Mouse (Mus musculus): ENCODE data around the gene Hsp90b1. TPM values are rescaled to one million over a fixed set of nuclear protein-coding genes. Genes with fewer than 3 reads are reported as not detected.
A peak's percentile ranks its signal among the peaks of the same experiment; 100 is the strongest.

Gene Hsp90b1
- total RNA-seq (2021): 100 to 1,000 TPM; 328 to 352 TPM
- long read RNA-seq, experiment 1, transcript Hsp90b1-201 (18 exons, 2,825 nt): major isoform, 358 of 402 reads
- long read RNA-seq, experiment 1, partial matches to known transcripts: 23 of 402 reads
- long read RNA-seq, experiment 1, other reads (novel, unspliced or antisense): 21 of 402 reads
- long read RNA-seq, experiment 2, transcript Hsp90b1-201 (18 exons, 2,825 nt): major isoform, 176 of 222 reads
- long read RNA-seq, experiment 2, partial matches to known transcripts: 28 of 222 reads
- long read RNA-seq, experiment 2, other reads (novel, unspliced or antisense): 18 of 222 reads

DNA sequence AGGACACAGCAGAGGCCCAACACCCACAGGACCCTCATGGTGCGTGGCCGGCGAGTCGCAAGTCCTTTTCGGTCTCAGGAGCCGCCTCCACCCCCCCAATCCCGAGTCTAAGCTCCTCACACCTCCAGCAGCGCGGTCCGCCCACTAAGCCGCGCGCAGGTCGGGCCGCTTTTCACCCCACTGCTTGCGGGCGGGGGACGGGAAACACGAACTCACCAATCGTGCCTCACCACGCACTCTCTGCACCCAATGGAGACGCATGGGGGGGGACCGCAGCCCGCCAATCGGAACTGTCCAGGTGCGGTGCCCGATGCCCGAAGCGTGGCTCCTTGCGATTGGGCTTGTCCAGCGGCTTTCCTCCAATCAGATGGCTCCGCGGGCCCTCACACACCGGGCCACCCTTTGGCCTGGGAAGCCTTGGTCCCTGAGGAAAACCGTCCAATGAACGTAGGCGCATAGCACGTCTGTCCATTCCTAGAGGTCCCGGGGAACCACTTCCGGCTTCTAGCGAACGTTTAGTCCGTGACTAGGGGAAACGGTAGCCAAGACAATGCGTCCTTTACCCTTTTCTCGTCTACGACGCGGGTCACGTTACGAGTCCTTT, at the start of gene Hsp90b1, which contains the start of gene Ttc41:
Gene Hsp90b1 (minus strand): TSS at position 192 of the 604 bp plus-strand sequence.
Gene Ttc41 (plus strand): TSS at position 494 of the 604 bp plus-strand sequence.
- no peak for TF ChIP-seq CTCF (IDR thresholded peaks at IDR 0.05)
- H3K4me3 ChIP-seq: peak within 1 kb of the TSS; percentile 80
- DNase-seq (ENCODE audit: extremely low spot score in 1 of 2, low spot score in 2 of 2): peak; percentile 98 to 100
- peak within 1 kb of the TSS; percentile 100 for H3K27ac ChIP-seq
- intact Hi-C loops (cut with DNase I): loop anchor here (1.0 to 10.0 kb wide), 3 partner anchors 73 to 831 kb away; no protein-coding TSS in a partner anchor

DNA sequence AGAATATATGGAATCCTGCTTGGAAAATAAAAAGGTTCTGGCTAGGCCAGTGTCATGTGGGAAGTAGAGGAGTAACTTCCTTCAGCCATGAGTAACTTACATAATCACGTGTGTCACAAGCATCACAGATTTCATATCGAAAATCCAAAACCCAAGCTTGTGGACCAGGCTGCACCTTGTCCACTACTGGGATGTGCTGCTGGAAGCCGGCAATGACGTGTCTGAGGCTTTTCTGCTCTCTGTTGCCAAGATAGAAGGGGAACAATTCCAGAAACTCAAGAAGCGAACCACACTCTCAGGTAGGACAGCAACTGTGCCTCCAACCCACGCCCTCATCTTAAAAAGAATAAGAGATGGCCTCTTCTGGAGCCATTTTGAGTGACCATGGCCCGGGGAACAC, 39.0 kb upstream of the Hsp90b1 start:
- Histone ChIP-seq H3K27ac (no peak overlapping the region), H3K4me3 (no peak overlapping the region)
- no peak for DNase-seq (ENCODE audit: extremely low spot score in 1 of 2, low spot score in 2 of 2)
- TF ChIP-seq CTCF (IDR thresholded peaks at IDR 0.05): no peak
- intact Hi-C loops (cut with DNase I): no loop called here

DNA sequence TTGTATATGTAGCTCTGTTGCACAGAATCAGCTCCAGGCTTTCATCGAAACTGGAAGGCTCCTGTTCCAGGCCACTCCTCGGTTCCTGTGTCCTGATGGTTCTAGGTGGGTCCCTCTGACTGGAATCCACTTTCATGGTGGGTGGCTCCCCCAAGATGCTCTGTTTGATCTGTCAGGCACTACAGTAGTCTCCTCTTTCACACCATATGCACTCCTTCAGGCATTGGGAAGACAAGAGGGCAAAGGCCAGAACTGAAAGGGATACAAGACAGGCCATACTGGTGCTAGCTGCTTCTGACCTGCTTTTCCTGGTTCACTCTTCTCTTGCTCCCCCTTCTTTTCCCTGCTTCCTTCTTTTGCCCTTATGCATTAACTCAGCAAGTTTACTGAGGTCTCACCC, 37.6 kb upstream of the Hsp90b1 start:
- no peak for DNase-seq (ENCODE audit: extremely low spot score in 1 of 2, low spot score in 2 of 2)
- intact Hi-C loops (cut with DNase I): no loop called here
- Histone ChIP-seq H3K27ac (no peak overlapping the region), H3K4me3 (no peak overlapping the region)
- no peak for TF ChIP-seq CTCF (IDR thresholded peaks at IDR 0.05)

DNA sequence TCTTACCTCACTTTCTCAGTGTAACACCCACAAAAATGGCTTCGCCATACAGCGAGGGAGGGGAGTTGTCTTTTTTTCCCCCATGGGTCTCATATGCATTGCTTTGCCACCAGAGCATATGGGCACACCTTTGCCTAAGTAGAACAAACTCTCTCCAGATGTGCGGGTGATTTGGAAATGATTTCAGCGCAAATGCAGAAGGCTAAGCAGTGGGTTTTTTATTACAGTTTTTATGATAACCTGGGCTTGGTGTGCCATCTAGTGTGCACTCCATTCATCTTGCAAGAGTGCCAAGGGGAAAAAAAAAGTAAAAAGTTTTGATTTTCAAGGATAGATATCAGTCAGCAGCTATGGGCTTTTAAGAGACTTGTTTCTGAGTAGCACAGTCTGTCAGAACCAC, 29.7 kb upstream of the Hsp90b1 start:
- Histone ChIP-seq H3K4me3 (no peak overlapping the region), H3K27ac (no peak overlapping the region)
- intact Hi-C loops (cut with DNase I): no loop called here
- TF ChIP-seq CTCF (IDR thresholded peaks at IDR 0.05): peak; percentile 6; the same call in 1 of the 2 replicates
- DNase-seq (ENCODE audit: extremely low spot score in 1 of 2, low spot score in 2 of 2): no peak

DNA sequence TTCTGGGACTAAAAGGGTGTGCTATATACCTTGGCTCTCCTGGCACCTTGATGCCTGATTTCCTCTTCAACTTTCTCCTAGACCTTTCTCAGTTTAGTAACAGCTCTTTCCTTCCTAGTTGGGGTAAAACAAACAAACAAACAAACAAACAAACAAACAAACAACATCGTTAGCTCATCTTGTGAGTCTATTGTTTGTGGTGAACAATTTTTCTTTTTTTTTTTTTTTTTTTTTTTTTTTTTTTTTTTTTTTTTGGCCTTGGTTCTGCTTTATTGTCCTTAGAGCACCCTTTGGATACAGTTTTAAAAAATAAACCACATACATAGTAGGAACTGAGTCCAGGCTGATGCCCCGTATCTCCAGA, 26.2 kb upstream of the Hsp90b1 start:
- TF ChIP-seq CTCF (IDR thresholded peaks at IDR 0.05): no peak
- Histone ChIP-seq H3K4me3 (no peak overlapping the region), H3K27ac (no peak overlapping the region)
- DNase-seq (ENCODE audit: extremely low spot score in 1 of 2, low spot score in 2 of 2): no peak
- intact Hi-C loops (cut with DNase I): loop anchor here (2.0 to 5.0 kb wide), 3 partner anchors 25 to 94 kb away; partner anchors contain the start of gene Nt5dc3

DNA sequence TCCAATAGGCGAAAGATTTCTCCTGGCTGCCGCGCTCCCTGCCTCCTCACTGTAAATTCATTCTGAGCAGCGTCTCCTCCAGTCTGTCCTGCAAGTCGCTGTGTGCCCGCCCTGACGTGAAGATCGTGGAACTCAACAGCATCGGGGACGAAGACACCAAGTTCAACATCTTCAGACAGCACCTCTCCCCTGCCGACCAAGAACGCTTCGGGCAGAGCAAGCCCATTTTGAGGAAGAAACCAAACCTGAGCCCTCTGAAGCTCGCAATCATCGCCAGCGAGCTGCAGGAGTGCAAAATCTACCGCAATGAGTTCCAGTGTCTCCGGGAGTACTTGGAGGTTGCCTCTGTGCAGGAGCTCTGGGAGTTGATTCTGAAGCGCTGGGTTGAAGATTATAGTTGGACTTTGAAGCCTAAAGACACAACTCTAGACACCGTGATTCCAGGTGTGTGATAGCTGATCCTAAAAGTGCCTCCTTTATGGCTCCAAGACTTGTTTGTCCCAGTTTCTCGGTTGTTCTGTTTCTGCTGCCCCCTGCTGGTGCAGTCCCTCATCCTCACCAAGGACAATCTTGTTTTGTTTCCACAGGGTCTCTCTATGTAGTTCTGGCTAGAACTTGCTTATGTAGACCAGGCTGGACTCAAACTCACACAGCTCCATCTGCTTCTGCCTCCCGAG, 25.7 kb upstream of the Hsp90b1 start:
- Histone ChIP-seq H3K27ac (peak overlapping the region; percentile 71), H3K4me3 (peak overlapping the region; percentile 53)
- peak; percentile 83 for TF ChIP-seq CTCF (IDR thresholded peaks at IDR 0.05)
- DNase-seq (ENCODE audit: extremely low spot score in 1 of 2, low spot score in 2 of 2): peak; percentile 78 to 83
- intact Hi-C loops (cut with DNase I): loop anchor here (2.0 to 5.0 kb wide), 3 partner anchors 24 to 94 kb away; partner anchors contain the start of gene Nt5dc3

DNA sequence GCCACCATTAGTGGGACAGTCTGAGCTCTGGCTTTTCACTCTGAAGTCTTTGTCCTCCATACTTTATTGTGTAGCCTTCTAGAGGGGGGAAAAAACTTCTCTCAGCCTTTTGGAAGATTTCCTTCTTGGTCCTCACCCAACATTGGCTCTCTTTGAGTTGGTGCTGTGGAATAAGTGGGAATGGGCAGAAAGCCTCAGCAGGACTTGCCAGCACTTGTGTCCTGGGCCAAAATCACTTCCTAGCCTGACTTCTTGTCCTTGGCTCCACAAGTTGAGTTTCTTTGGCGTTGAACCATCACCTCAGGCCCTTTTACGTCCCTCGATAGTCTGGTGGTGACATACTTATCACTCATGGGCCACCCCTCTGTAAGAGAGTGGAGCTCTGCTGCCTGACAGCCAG, 22.9 kb upstream of the Hsp90b1 start:
- no peak for DNase-seq (ENCODE audit: extremely low spot score in 1 of 2, low spot score in 2 of 2)
- intact Hi-C loops (cut with DNase I): no loop called here
- no peak for TF ChIP-seq CTCF (IDR thresholded peaks at IDR 0.05)
- Histone ChIP-seq H3K4me3 (no peak overlapping the region), H3K27ac (no peak overlapping the region)

DNA sequence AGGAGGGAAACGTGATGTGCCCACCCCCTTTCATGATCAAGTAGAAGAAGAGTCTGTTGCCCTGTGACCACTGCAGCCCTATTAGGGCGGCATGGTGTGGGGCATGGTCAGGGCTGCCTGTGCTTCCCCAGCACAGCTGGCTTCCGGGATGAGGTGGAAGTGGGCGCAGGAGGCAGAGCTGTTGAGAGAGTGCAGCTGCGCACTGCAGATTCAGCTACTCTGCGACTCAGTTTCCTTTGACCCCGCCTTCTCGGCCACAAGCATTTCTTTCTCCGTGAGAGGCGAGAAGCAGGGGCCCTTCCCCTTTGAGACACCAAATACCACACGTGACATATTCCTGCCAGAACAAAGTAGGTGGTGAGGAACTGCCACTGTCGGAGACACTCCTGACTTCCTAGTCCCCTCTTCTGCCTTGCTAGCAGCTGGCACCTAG, 22.3 kb upstream of the Hsp90b1 start:
- H3K27ac ChIP-seq: peak overlapping the region; percentile 9; the same call in 1 of the 2 replicates
- DNase-seq (ENCODE audit: extremely low spot score in 1 of 2, low spot score in 2 of 2): peak in 1 of 2 experiments; percentile 18
- TF ChIP-seq CTCF (IDR thresholded peaks at IDR 0.05): no peak
- H3K4me3 ChIP-seq: peak overlapping the region; percentile 29
- intact Hi-C loops (cut with DNase I): no loop called here

DNA sequence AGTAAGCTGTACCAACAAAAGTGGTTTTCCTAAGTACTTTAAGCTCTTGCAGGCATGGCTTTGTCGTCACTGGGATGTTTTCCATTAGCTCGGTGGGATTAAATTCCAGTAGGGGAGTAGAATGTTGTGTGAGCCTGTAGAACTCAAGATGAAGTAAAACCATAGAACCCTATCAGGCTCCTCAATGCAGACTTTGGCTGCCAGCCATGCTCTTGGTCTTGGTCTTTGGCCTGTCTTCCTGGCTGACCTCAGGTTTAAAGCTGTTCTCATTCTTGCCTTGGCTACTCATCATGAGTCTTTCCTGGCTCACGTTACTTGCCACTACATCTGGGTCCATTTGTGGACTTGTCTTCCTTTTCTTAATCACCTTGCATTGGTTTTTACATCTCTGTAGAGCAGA, 6.8 kb upstream of the Hsp90b1 start:
- intact Hi-C loops (cut with DNase I): no loop called here
- Histone ChIP-seq H3K4me3 (no peak overlapping the region), H3K27ac (no peak overlapping the region)
- DNase-seq (ENCODE audit: extremely low spot score in 1 of 2, low spot score in 2 of 2): no peak
- no peak for TF ChIP-seq CTCF (IDR thresholded peaks at IDR 0.05)

DNA sequence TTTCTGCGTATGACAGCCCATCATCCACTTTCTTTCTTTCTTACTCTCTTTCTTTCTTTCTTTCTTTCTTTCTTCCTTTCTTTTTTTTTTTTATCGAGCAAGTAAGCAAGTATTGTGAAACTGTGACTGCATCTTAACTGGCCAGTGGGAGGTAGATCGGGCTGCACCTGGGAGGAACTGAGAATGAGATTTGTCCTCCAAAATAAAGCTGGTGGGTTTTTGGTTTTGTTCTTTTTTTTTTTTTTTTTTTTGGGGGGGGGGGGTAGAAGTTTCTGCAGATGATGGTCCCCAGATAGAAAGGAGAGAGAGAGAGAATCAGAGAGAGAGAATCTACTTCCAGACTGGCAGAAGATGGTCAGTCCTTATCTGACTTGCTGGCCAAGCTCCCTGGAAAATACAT, 1.8 kb upstream of the Hsp90b1 start:
- DNase-seq (ENCODE audit: extremely low spot score in 1 of 2, low spot score in 2 of 2): no peak
- no peak for TF ChIP-seq CTCF (IDR thresholded peaks at IDR 0.05)
- intact Hi-C loops (cut with DNase I): loop anchor here (2.0 to 10.0 kb wide), 3 partner anchors 24 to 832 kb away; no protein-coding TSS in a partner anchor
- H3K27ac ChIP-seq: peak overlapping the region; percentile 100
- no peak overlapping the region for H3K4me3 ChIP-seq

DNA sequence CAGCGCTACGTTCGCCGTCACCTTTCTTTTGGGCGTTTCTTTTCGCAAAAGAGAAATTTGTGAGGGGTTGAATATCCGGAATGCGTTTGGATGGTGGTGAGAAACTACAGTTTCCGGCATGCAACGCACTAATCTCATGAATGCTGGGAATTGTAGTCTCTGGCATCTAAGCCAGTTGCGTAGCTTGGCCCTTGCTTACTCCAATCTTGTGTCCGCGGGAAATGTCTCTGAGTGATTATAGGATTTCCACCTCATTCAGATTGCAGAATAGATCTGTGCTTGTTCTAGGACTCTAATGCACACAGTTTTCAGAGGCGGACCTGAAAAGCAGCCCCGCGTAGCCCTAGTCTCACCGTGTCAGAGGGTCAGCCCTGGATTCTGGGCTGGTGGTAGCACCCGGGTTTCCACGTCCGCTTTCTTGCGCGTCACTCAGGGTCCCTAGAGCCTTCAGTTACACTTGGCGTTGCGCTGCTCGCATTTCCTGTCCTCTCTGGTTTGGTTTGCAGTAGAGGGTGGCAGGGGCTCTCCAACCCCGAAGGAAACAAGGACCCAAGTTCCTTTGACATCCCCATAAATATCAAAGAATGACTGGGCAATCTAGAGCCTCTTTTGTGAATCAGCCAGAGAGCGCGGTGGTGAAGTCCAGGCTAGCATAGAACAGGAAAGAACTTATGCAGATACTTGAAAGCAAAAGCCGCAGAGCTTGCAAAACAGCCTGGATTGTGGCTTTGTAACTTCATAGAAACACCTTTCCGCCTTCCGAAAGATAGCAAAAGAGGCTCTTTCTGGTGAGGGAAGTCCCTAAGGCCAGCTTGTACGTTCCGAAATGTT, 828 bp upstream of the Hsp90b1 start:
- intact Hi-C loops (cut with DNase I): loop anchor here (1.0 to 10.0 kb wide), 4 partner anchors 25 to 831 kb away; no protein-coding TSS in a partner anchor
- peak overlapping the region; percentile 100 for H3K27ac ChIP-seq
- peak; percentile 76 to 78 for DNase-seq (ENCODE audit: extremely low spot score in 1 of 2, low spot score in 2 of 2)

More for the DNA sequence above, 828 bp upstream of the Hsp90b1 start:
- no peak for TF ChIP-seq CTCF (IDR thresholded peaks at IDR 0.05)
- peak overlapping the region; percentile 80 for H3K4me3 ChIP-seq
